Mouse (Mus musculus): ENCODE measurements around the gene Stk32c. TPM values are rescaled to one million over a fixed set of nuclear protein-coding genes. Genes with fewer than 3 reads are reported as not detected.

The Stk32c gene
- total RNA-seq, 2 experiments from 2014 or later = 179 to 185 TPM

DNA sequence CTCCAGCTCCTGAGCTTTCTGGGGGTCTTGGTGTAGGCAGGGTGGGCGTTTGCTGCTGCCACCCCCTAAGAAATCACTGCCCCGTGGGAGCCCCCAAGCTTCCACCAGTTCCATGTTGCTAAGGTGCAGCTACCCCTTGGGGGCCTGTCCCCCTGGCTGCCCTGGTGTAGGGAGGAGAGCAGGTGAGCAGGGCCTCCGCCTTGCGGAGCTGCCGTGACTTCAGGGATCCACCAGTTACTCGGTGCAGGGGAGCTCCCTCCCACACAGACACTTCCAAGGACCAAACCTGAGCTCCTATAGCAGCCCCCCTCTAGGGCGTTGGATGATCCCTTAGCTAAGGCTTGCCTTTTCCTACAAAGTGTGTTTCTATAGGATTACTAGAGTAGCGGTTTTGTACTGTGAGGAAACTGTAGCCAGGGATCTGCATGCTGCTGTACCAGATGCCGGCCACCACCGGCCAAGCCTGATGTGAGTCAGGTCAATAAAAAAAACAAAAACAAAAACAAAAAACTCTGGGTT is 111.8 kb downstream of the Stk32c start:
- no peak for DNase-seq (ENCODE audit: low spot score in 2 of 2)

DNA sequence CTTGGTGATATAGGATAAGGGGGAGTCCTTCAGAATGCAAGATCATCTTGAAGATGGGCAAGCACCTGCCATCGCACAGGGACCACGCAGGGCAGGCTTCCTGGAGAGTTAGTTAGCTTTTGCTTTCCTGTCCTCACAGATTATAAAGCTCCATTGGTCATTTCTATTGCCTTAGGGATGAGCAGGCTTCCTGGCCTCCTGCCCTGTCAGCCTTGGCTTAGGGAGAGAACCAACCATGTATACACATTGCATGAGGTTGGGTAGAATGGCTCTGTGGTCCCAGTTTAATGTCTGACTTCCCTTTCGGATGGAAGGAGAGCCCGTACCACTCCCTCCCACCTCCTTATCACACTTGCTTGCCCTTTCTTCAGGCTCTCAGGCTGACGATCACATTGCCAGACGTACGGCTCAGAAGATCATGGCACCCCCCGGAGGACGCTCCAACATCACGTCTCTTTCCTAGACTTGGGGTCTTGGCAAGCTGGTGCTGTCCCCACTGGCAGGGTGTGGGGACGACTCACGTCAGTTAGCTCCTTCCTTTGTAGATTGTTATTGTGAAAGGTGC is 112.5 kb downstream of the Stk32c start:
- DNase-seq (ENCODE audit: low spot score in 2 of 2) = no peak

DNA sequence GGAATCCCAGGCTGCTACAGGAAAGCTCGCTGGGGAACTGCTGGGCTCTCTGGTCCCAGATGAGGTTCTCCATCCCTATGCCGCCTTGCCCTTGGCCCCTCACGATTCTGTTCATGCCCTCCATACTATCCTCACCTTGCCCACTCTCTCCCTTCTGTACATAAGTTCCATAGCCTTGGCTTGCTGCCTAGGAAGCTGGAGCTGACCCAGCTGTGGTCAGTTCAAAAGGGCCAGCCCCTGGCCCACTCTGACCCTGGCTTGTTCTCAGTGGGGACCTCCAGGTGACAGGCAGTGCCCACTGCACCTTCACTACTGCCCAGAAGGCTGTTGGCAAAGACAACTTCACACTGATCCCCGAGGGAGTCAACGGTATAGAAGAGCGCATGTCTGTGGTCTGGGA is 116.7 kb downstream of the Stk32c start:
- DNase-seq (ENCODE audit: low spot score in 2 of 2) = no peak

DNA sequence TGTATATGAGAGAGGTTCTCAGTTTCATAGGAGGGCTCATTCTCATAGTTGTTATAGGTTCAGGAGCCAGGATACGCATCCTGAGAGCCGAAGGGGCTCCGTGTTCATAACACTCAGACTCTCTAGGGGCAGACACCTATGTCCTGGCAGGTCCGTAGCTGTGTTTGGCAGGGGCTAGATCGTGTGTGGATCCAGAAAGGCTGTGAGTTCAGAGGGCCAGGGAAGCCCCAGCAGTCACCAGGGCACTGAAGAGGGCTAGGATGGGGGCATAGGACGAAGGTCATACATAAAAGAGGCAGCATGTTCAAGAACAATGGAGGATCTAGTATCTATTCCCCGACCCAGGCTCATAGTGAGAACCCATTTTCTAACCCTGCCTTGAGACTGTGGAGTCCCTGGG is 117.8 kb downstream of the Stk32c start:
- no peak for DNase-seq (ENCODE audit: low spot score in 2 of 2)

DNA sequence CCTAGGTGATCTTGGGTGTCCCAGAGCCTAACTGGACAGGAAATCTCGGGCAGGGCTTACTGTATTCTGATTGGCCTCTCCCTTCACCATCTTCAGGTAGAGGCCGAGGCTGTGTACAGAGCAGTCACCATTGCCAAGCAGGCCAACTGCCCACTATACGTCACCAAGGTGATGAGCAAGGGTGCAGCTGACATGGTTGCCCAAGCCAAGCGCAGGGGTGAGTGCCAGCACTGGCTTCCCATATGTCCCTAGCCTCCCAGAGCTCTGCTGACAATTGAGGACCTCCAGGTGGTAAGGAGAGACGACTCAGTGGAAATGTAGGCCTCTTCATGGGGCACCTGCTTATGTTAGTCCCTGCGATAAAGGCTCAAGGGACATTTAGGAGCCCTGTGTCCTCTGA is 118.3 kb downstream of the Stk32c start:
- no peak for DNase-seq (ENCODE audit: low spot score in 2 of 2)

DNA sequence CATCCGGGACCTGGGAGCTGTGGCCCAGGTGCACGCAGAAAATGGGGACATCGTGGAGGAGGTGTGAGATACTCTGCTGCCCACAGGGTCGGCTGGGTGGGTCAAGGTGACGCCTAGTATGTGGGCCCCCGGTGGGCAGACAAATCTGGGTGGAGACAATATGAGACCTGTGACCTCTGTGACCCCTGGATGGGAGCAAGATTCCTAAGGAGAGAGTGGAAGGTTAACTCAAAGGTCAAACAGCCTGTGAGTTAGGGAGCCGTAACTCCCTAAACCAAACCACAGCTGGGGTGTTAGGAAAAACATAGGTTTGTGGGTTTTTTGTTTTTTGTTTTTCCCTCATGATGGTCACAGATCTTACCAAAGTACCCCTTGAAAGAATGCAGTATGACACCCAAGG is 119.3 kb downstream of the Stk32c start:
- DNase-seq (ENCODE audit: low spot score in 2 of 2) = no peak

DNA sequence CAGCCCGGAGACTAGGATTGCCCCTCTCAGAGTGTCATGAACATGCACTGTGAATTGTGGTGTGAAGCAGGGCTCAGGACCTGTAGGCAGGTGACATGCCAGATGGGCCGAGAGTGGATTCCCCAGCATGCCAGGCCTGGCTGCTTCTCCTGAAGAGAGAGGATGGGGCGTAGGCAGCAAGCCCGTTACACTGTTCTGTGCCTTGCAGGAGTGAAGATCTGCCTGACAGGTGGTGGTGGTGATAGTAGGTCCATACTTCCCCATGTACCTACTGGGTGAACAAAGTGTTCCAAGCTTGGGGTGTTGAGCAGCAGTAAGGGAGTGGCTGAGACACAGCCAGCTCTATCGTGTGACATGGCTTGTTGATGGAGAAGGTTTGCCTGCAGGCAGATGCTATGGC is 120.0 kb downstream of the Stk32c start:
- DNase-seq (ENCODE audit: low spot score in 2 of 2) = no peak

DNA sequence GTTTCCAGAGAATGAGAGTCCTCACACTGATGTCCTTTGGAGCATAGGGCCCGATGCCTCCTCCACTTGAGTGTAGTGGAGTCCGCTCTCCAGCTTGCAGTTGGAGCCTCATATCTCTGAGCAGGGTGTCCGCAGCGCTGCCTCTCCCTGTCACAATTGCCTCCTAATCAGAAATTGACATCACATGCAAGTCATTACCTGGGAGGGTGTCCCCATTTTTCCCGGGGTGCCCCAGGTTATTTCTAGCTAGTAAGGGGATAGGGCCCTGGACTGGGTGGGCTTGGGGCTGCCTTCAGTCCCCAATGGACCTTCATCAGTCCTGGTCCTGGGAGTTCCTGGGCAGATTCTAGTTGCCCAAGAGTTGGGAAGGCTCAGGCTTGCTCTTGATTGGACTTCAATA is 120.4 kb downstream of the Stk32c start:
- no peak for DNase-seq (ENCODE audit: low spot score in 2 of 2)

DNA sequence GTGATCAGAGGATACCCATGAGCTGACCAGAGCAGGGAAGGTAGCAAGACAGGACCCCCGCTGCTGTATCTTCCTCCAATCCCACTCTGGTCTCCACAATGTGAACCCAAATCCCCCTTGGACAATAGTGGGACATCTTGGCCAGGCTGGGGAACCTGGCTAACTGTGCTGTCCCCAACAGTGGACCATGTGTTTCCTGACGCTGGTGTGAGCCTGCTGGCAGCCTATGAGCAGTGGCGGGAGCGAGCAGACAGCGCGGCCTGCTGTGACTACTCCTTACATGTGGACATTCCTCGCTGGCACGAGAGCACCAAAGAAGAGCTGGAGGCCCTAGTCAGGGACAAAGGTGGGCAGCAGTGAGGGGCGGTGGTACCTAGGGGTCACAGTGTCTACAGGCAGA is 121.4 kb downstream of the Stk32c start:
- DNase-seq (ENCODE audit: low spot score in 2 of 2) = no peak

DNA sequence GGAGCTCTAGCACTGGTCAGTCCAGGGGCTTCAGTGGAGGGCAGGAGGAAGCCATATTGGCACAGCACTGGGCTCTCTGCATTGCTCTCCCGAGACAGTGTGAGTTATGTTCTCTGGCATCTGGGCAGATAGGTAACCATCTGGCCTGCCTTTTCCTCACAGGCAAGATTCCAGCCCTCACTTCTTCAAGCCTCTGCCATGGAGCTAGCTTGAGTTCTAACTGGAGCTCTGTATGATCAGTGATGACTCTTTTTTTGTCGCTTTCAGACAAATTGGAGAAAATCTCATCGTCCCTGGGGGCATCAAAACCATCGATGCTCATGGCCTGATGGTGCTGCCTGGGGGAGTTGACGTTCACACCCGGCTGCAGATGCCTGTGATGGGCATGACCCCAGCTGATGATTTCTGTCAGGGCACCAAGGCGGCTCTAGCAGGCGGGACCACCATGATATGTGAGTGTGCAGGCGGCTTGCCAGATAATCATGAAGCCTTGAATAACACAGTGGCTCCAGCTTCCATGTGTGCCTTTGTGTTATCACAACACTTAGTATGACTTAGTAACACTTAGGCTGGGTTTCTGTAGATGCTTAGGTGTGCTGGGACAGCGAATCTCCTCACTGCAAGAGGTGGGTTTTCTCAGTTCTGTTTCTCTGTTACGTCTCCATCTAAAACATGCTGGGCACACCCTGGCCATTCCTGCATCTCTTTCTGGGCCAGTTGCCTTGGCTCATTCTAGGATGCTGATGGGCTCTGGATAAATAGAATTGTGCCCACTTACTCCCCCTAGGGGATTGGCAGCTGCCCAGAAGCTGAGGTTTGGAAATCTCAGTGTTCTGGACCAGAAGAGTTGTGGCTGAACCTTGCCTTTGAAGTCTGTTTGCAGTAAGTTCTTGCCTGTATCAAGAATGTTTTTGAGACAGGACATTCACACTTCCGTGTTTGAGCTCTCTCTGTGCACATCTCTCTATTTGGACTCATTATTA is 122.9 kb downstream of the Stk32c start:
- no peak for DNase-seq (ENCODE audit: low spot score in 2 of 2)

DNA sequence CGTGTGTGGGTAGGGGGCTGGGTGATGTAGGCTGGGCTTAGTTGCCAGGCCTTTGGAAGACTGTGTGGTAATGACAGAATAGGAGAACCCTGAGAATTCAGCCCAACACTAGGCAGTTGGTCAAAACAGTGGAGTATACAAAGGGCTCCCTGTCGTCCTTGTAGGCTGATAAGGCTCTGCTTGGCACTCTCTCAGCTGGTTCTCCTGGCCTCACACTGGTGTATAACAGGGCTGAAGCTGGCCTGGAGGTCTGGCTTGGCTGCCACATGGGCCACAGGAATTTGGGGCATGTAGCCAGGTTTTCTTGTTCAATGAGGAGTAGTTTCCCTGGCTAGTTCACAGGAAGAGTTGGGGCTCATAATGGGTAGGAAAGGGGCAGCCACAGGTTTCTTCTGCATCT is 125.3 kb downstream of the Stk32c start:
- no peak for DNase-seq (ENCODE audit: low spot score in 2 of 2)

DNA sequence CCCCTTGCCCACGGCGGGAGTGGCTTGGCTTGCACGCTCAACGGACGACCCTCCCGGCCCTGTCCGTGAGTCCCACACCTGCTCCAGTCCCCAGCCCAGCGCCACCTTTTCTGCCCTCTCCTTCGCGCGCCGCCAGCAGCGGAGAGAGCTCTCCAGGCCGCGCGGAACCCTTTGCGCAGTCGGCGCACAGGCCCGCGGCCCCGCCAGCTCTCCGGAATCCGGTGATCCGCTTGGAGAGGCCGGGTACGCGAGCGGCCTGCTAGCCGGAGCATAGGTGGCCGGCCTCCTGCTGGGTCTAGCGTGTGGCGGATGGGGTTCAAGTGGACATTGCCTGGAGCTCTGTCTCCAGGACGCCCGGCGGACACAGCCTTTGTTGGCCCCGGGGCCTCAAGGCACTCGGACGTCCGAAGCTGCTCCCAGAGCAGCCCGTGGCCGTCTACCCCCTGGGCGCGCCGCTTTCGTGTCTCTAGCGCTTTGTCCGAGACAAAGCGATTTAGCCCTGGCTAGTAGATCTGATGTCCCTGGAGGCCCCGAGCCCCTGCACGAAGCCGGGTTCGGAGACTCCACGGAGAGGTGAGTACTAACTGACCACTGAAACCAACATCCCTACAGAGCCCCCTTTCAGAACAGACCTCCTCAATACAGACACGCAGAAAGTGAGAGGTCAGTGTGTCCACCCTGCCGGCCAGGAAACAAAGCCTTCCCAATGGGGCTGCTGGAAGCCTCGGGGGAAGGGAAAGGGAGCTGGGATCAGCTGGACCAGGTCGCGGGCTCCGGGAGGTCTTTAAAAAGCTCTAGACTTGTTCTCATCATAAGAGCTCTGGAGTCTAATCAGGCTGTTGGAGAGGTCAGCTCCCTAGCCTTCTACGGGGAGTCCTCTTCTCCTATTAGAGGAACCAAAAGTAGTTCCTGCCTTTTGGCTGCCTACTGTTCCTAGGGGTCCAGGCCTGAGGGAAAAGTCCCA is 126.6 kb downstream of the Stk32c start:
- no peak for DNase-seq (ENCODE audit: low spot score in 2 of 2)

DNA sequence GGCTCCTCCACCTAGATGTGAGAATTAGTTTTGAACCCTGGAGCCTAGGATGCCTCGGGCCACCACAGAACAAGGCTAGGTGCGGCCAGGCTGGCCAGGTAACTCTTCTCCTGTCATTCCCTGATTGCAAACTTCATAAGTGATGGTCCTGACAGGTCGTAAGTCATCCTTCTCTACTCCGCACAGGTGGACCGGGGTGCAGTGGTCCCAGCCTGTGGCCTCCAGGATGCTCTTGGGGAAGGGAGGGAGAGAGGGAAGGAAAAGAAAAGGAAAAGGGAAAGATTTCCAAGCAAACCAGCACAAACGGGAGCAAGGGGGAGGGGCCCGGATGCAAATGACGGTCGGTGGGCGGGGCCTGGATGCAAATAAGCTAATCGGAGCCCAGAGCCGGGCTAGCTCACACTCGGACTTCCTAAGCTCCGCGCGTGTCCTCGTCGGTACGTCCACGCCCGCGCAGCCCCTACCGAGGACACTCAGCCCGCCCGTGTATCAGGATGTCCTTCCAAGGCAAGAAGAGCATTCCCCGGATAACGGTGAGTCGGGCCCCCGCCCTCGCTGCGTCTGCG is 127.4 kb downstream of the Stk32c start, which contains the start of gene Dpysl4:
Dpysl4 (plus strand) TSS at position 373 of the 566 bp plus-strand sequence.
- peak; percentile 91 for DNase-seq (ENCODE audit: low spot score in 2 of 2)

DNA sequence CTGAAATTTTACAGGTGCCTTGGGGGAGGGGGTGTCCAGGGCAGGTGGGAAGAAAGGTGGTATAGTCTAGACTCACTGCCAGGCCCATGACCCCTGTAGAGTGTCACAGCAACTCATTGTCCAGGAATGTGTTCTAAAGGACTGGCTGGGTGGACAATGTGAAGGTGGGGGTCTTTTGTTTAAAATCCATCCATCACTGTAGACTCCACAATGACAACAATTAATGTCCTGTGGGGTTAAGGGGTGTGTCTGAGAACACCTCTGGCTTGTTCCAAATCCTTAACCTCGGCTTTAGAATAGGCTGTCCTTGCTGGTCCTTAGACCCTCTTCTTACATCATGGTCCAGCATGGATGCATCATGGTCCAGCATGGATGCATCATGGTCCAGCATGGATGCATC is 128.8 kb downstream of the Stk32c start:
- no peak for DNase-seq (ENCODE audit: low spot score in 2 of 2)

DNA sequence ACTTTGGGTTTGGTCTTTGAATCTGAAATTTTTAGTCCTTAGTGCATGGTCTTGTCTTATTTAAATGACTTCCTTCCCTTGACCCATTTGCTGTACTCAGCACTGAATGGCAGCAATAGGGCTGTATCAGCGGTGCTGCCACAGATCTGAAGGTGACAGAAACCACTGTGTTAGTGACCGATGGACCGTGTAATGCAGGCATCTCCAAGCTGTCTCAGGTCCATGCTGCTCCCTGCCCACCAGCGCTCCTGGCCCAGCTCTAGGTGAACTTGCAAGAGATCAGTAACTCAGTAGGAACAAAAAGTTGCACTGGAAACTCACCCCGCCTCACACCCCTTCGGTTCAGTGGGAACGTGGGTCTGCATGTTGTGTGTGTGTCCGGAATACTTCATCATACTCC is 130.8 kb downstream of the Stk32c start:
- no peak for DNase-seq (ENCODE audit: low spot score in 2 of 2)

DNA sequence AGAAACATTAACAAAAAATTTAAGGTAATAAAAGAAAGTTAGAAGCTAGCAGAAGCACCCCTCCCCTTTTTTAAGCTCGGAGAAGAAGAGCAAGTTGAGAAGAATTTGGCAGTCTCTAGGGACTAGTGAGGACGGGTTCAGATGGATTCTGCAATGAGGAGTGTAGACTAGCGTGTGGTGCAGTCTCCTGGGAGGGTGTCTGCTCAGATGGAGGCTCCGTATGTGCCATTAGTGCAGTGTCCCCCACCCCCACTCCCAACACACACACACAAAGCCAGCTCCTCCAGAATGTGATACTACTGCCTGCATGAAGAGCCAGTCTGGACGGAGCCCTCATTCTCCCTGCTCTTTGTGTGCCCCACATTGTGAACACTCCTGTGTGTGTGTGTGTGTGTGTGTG is 131.9 kb downstream of the Stk32c start:
- DNase-seq (ENCODE audit: low spot score in 2 of 2) = no peak

DNA sequence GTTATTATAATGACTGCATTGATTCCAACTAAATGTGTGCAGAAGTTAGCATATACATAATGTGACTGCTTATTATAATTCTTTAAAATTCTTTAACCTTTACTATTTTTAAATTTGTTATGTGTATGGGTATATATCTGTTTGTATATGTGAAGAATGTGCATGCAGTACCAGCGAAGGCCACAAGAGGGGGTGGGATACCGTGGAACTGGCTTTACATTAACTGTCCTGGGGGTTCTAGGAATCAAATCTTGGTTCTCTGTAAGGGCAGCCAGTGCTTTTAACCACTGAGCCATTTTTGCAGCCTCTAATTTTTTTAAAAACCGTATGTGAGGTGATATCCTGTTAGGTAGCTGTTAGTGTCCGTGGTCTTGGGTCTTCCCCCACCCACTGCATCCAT is 132.4 kb downstream of the Stk32c start:
- no peak for DNase-seq (ENCODE audit: low spot score in 2 of 2)

DNA sequence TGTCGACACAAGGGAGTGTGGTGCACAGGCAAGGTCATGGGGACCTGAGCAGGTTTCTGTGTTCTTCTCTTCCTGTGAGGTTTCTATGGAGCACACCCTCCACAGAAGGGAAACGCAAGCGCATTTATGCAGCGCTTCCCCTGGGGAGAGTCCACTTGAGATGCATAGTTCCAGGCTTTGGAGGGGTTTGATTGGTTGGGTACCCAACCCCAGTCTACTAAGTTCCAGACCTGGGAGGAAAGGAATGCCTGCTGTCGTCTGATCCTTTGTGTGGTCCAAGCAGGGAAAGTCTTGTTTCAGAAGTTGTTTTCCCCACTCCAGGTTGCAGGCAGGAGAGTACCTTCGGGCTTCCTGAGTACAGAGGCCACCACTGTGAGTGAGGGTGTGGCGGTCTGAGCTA is 134.0 kb downstream of the Stk32c start:
- no peak for DNase-seq (ENCODE audit: low spot score in 2 of 2)

DNA sequence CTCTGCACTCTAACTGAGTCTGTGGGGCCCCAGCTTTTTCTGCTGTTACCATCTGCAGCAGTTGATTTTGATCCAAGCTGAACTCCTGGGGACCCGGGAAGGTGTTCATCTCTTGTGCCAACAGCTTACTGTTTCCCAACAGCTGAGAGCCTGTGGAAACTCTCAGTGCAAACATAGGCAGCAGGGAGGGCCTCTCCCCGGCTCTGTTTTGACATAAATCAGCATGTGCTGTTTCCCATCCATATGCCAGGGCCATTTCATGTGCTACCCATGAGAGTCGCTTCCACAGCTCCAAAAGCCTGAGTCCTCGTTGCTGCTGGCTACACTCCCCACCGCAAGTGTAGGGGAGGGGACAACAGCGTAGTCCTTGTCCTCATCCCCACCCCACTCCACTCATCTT is 134.9 kb downstream of the Stk32c start:
- no peak for DNase-seq (ENCODE audit: low spot score in 2 of 2)

DNA sequence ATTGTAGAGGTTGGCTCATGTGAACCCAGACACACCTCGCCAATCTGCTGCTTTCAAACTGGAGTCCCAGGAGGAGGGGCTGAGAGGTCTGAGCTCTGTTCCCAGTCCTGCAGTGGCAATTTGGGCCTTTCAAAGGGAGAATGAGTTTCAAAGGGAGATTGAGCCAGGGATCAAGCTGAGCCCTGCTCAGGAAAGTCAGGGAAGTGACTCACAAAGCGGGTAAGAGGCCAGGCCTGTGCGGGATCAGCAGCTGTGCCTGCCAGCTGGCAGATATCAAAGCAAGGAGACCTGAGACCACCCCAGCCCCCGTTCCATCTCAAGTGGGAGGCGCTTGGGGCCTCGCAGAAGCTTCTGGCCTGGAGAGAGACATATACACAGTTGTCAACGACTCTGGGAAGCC is 135.8 kb downstream of the Stk32c start:
- no peak for DNase-seq (ENCODE audit: low spot score in 2 of 2)

All from left cerebral cortex, adult 18-20 months (tissue).